Mouse (Mus musculus): Measurements from ENCODE around the gene Crb1.
"Not testable (repeated sequence)": the region's sequence is repeated elsewhere in the genome, so short reads cannot be mapped to it uniquely, and the experiment has no call there.

The Crb1 gene

DNA sequence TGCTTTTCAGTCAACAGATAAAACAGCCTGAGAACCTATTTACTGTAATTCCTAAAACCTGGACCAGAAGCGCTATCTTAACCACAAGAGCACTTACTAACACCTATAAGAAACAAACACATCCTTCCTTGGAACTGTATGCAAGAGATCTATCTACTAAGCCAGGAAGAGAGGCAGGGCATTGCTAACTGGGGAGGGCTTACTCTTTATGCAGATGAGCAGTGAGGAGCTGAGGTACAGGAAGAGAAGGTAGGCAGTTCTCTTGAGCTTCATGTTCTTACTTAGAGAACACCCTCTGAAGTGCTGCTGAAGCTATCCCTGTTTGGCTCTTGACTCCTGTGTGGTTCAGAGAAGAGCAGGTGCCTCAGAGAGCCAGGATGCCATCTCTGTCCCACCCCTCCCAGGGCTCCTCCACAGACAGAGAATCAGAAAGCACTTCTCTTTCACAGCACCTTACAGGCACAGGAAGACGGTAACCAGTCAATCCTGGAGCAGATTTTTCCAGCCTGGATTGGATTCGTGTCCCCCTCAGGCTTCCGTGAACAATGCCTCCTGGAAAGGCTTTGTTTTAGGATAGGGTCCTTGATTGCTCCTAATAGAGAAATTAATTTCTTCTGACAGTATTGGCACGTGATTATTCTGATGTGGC lies at the start of gene Crb1:
Gene Crb1, minus strand, starts transcription at position 463 of the 649 bp plus-strand sequence.
- no peak for DNase-seq (ENCODE audit: low spot score in 2 of 2)

DNA sequence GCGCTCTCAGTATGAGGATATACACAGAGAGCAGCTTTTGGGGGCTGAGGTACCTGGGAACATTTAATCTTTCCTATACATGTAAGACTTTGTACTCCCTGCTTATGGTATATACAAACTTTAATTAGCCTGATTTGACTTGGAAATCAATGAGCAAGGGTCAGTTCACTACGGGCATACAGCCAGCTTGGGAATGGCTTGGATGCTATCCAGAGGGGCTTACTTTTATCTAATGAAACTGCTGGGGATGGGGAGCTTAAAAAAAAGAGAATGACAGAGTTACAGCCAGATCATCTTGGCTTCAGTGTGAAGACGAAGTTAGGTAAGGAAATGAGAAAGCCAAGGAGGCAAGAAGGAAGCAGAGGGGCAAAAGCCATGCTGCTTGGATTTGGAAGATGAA lies 48.1 kb upstream of the Crb1 start:
- DNase-seq (ENCODE audit: low spot score in 2 of 2): no peak

DNA sequence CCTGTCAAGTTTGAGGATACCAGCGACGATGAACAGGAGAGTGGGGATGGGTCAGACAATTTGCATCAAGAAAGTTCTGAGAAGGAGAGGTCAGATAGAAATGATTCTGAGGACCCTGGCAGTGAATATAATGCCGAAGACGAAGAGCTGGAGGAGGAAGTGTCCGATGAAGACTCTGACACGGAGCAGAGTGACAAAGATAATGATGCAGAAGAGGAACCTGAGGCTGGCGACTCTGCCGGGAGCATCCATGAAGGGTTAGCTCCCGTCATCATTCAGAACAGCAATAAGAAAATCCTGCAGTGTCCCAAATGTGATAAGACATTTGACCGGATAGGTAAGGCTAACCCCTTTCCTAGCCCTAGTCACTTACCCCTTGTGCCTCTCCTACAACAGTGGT lies 47.0 kb upstream of the Crb1 start:
- no peak for DNase-seq (ENCODE audit: low spot score in 2 of 2)

GRCm38 (mm10) chr1:139422941-139423340 lies 46.0 kb upstream of the Crb1 start:
- DNase-seq (ENCODE audit: low spot score in 2 of 2): no peak

GRCm38 (mm10) chr1:139421875-139422791 lies 45.2 kb upstream of the Crb1 start, which contains the start of gene Zbtb41:
TSS of gene Zbtb41 (plus strand) at chr1:139422288.
- DNase-seq (ENCODE audit: low spot score in 2 of 2): peak; percentile 74 to 82

- no peak for DNase-seq (ENCODE audit: low spot score in 2 of 2)
Measured at GRCm38 (mm10) chr1:139421521-139421874, 44.6 kb upstream of the Crb1 start.

GRCm38 (mm10) chr1:139413465-139413864 lies 36.6 kb upstream of the Crb1 start:
- no peak for DNase-seq (ENCODE audit: low spot score in 2 of 2)

DNA sequence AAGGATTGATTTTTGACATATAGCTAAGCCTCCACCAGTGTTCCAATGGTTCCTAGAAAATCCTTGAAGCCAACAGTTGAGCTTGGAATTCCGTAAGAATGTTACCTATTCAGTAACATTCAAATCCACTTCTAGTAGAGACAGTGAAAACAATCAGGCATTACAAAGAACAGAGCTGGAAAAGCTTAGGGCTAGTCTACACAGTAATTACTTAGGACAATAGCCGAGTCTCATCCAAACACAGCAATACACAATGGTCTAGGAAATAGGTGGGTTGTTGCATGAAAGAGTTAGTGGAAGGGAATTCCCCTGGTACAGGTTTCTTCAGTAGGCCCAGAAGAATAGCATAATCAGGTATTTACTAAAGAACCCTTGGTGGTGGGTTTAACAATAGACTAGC lies 35.5 kb upstream of the Crb1 start:
- DNase-seq (ENCODE audit: low spot score in 2 of 2): not testable (repeated sequence)

- no peak for DNase-seq (ENCODE audit: low spot score in 2 of 2)
Measured at GRCm38 (mm10) chr1:139407701-139408100, 30.8 kb upstream of the Crb1 start.

DNA sequence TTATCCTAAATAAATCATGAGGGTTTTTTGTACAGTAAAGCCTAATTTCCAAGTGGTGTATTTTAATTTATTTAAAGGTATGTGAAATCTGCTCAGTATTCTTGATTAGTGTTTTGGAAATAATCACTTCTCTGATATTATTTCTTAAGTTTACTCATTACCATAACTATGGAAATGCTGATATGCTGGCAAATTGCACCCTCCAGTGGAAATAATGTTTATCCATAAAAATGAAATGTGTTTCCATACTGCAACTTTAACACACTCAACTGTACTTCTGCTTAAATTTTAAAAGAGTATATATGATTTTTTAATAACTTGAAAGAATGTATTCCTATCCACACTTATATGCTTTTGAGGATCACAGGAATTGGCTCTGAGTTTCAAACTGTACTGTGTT lies 28.9 kb upstream of the Crb1 start:
- DNase-seq (ENCODE audit: low spot score in 2 of 2): no peak

GRCm38 (mm10) chr1:139396589-139396988 lies 19.7 kb upstream of the Crb1 start:
- DNase-seq (ENCODE audit: low spot score in 2 of 2): no peak

GRCm38 (mm10) chr1:139391747-139392146 lies 14.8 kb upstream of the Crb1 start:
- DNase-seq (ENCODE audit: low spot score in 2 of 2): no peak

GRCm38 (mm10) chr1:139379621-139379984 lies 2.7 kb upstream of the Crb1 start:
- no peak for DNase-seq (ENCODE audit: low spot score in 2 of 2)

GRCm38 (mm10) chr1:139378861-139379620 lies 2.1 kb upstream of the Crb1 start:
- no peak for DNase-seq (ENCODE audit: low spot score in 2 of 2)

DNA sequence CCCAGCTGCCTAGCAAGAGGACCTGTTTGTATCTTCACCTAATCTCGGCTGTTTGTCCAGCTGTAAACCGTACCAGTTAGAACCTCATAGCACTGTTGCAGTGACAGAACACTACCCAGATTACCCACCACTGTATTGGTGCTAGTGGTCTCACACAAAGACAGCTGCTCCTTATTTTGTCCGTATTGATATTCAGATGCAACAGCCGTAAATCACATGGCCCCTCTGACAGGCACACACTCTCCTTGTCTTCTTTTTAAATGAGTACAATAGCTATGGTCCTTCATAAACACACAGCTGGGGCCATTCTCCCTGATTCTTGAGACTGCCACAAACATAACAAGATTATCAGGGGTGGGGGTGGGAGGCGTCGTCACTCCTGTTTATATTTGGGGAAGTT lies 1.0 kb downstream of the Crb1 start:
- DNase-seq (ENCODE audit: low spot score in 2 of 2): no peak

- no peak for DNase-seq (ENCODE audit: low spot score in 2 of 2)
Measured at GRCm38 (mm10) chr1:139371341-139371740, 5.6 kb downstream of the Crb1 start.

DNA sequence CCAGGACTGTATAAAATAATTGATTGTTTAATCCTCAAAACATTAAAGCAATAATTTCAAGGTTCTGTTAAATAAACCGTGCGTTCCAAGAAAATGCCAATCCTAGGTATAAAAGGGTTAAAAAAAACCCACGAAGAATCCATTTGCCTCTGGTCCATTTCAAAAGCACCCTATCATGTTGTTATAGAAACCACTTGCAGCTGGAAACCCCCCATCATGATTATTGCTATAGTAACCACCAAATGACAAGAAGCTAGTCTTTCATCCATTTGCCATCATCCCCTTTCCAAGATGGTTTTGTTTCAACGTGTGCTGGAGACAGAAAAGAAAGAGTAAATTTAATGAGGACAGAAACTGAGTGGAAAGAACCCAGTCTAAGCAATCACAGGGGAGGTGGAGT lies 28.3 kb downstream of the Crb1 start:
- no peak for DNase-seq (ENCODE audit: low spot score in 2 of 2)

DNA sequence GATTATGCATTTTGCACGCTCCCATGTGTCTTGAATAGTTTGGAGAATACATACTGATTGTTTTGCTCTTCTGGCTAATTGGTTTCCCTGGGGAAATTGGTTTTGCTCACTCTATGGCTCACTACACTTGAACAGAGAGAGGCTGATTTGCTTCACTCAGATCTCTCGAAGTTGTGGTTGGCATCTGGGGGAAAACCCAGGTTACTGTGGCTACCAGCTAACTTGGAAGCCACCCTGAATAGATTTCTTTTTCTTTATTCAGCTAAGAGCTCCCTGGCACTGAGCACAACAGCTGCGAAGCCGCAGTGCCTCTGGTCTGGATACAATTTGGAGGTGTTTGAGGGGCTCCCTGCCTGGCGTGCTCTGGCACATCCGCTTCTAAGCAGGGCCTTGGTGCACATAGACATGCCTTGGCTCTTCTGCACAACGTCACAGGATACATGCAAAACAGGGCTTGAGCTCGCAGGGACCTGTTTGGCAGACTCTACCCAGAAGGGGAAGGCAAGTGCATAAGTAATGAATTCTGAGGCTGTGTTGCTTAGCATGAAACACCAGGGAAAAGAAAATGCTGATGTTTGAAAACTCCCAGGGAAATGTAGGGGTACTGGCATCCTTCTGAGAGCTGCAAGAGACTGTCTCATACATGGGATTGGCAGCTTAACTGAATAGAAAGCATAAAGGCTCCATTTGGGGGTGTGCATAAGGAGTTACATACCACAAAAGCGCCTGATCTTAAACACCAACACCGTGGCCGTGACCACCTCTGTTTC lies 30.1 kb downstream of the Crb1 start:
- DNase-seq (ENCODE audit: low spot score in 2 of 2): no peak

- no peak for DNase-seq (ENCODE audit: low spot score in 2 of 2)
Measured at GRCm38 (mm10) chr1:139346030-139346601, 30.8 kb downstream of the Crb1 start.

GRCm38 (mm10) chr1:139340178-139340859 lies 36.6 kb downstream of the Crb1 start:
- DNase-seq (ENCODE audit: low spot score in 2 of 2): no peak

GRCm38 (mm10) chr1:139336997-139337396 lies 39.9 kb downstream of the Crb1 start:
- no peak for DNase-seq (ENCODE audit: low spot score in 2 of 2)

All from spleen, postnatal 14 days (tissue).